Mouse (Mus musculus) monocyte, adult 2 months (primary cell): ENCODE measurements around the gene Dnajc4.
"Not testable (repeated sequence)": the region's sequence is repeated elsewhere in the genome, so short reads cannot be mapped to it uniquely, and the experiment has no call there.

Experiments used
- DNase-seq, 2 experiments: peaks; one replicate each; pipeline ENCODE4 v3.0.0; 2022; ENCODE audit warnings: low spot score in 2 of 2, low read depth in 1 of 2

Gene Dnajc4

GRCm38 (mm10) chr19:6995255-6995991, 3.1 kb upstream of the Dnajc4 start:
- DNase-seq = no peak

- DNase-seq = no peak
Measured at GRCm38 (mm10) chr19:6994489-6994888, 2.1 kb upstream of the Dnajc4 start.

- DNase-seq = no peak
Measured at GRCm38 (mm10) chr19:6994002-6994401, 1.6 kb upstream of the Dnajc4 start.

- DNase-seq = no peak
Measured at GRCm38 (mm10) chr19:6993011-6993770, 819 bp upstream of the Dnajc4 start.

GRCm38 (mm10) chr19:6991166-6991565, 1.2 kb downstream of the Dnajc4 start:
- DNase-seq = not testable (repeated sequence)

GRCm38 (mm10) chr19:6990712-6991111, 1.7 kb downstream of the Dnajc4 start:
- DNase-seq = no peak

GRCm38 (mm10) chr19:6989251-6989650, 3.1 kb downstream of the Dnajc4 start:
- no peak for DNase-seq

GRCm38 (mm10) chr19:6987904-6988285, 4.5 kb downstream of the Dnajc4 start:
- no peak for DNase-seq

- DNase-seq = no peak
Measured at GRCm38 (mm10) chr19:6987061-6987903, 5.1 kb downstream of the Dnajc4 start, which contains the start of gene Vegfb. Vegfb (minus strand) TSS chr19:6987651.

GRCm38 (mm10) chr19:6985951-6986708, 6.2 kb downstream of the Dnajc4 start:
- DNase-seq = no peak

GRCm38 (mm10) chr19:6985300-6985699, 7.1 kb downstream of the Dnajc4 start:
- DNase-seq = no peak

GRCm38 (mm10) chr19:6983621-6984020, 8.8 kb downstream of the Dnajc4 start:
- DNase-seq = no peak

- no peak for DNase-seq
Measured at GRCm38 (mm10) chr19:6981465-6981864, 10.9 kb downstream of the Dnajc4 start.

- peak; percentile 97 to 98 for DNase-seq
Measured at GRCm38 (mm10) chr19:6980381-6981093, 11.8 kb downstream of the Dnajc4 start, which contains the start of gene Fkbp2. Fkbp2 (minus strand) TSS chr19:6980501.

GRCm38 (mm10) chr19:6979486-6980380, 12.6 kb downstream of the Dnajc4 start:
- peak; percentile 98 to 99 for DNase-seq

- no peak for DNase-seq
Measured at GRCm38 (mm10) chr19:6979001-6979479, 13.3 kb downstream of the Dnajc4 start.

- DNase-seq = no peak
Measured at GRCm38 (mm10) chr19:6978639-6978974, 13.8 kb downstream of the Dnajc4 start.

GRCm38 (mm10) chr19:6977759-6978638, 14.4 kb downstream of the Dnajc4 start:
- DNase-seq = no peak
